Mouse (Mus musculus): ENCODE results near the gene Rbm6.
A peak's percentile ranks its signal among the peaks of the same experiment; 100 is the strongest.

Rbm6 gene

GRCm38 (mm10) chr9:107750378-107750777 is 122.7 kb downstream of the Rbm6 start:
- DNase-seq (ENCODE audit: low spot score), result no peak

GRCm38 (mm10) chr9:107748063-107748462 is 125.0 kb downstream of the Rbm6 start:
- DNase-seq (ENCODE audit: low spot score), result no peak

- no peak for DNase-seq (ENCODE audit: low spot score)
Observed at GRCm38 (mm10) chr9:107747310-107747709, 125.7 kb downstream of the Rbm6 start.

GRCm38 (mm10) chr9:107746679-107747078 is 126.4 kb downstream of the Rbm6 start:
- no peak for DNase-seq (ENCODE audit: low spot score)

GRCm38 (mm10) chr9:107744061-107744460 is 129.0 kb downstream of the Rbm6 start:
- DNase-seq (ENCODE audit: low spot score), result no peak

GRCm38 (mm10) chr9:107738841-107739202 is 134.2 kb downstream of the Rbm6 start:
- DNase-seq (ENCODE audit: low spot score), result no peak

GRCm38 (mm10) chr9:107738020-107738840 is 134.8 kb downstream of the Rbm6 start:
- DNase-seq (ENCODE audit: low spot score), result peak; percentile 89

- no peak for DNase-seq (ENCODE audit: low spot score)
Observed at GRCm38 (mm10) chr9:107736185-107736485, 136.9 kb downstream of the Rbm6 start.

- no peak for DNase-seq (ENCODE audit: low spot score)
Observed at GRCm38 (mm10) chr9:107735356-107736184, 137.5 kb downstream of the Rbm6 start.

- DNase-seq (ENCODE audit: low spot score), result no peak
Observed at GRCm38 (mm10) chr9:107734567-107734971, 138.5 kb downstream of the Rbm6 start.

GRCm38 (mm10) chr9:107729709-107730108 is 143.3 kb downstream of the Rbm6 start:
- DNase-seq (ENCODE audit: low spot score), result no peak

- DNase-seq (ENCODE audit: low spot score), result no peak
Observed at GRCm38 (mm10) chr9:107728919-107729670, 143.9 kb downstream of the Rbm6 start.

- DNase-seq (ENCODE audit: low spot score), result no peak
Observed at GRCm38 (mm10) chr9:107727041-107727440, 146.0 kb downstream of the Rbm6 start.

GRCm38 (mm10) chr9:107724796-107725195 is 148.2 kb downstream of the Rbm6 start:
- no peak for DNase-seq (ENCODE audit: low spot score)

GRCm38 (mm10) chr9:107723794-107724531 is 149.1 kb downstream of the Rbm6 start:
- DNase-seq (ENCODE audit: low spot score), result no peak

All from ovary, postnatal 14 days (tissue).